Mouse (Mus musculus) C2C12 (cell line): ENCODE measurements around the gene Mif4gd.

Experiments
- CTCF ChIP-seq: IDR thresholded peaks from one replicate; pipeline ENCODE4 v1.5.1; 2011; ENCODE audit not compliant: control insufficient read depth, insufficient read depth, insufficient read length
- MAX ChIP-seq: IDR thresholded peaks from one replicate; pipeline ENCODE4 v1.6.1; 2011; ENCODE audit warnings: mild to moderate bottlenecking, control low read depth
- MYOG ChIP-seq: IDR thresholded peaks from one replicate; pipeline ENCODE4 v1.6.1; 2011; ENCODE audit not compliant: control insufficient read depth, insufficient read length; ENCODE audit errors: extremely low read depth
- USF1 ChIP-seq: IDR thresholded peaks from one replicate; pipeline ENCODE4 v1.6.1; 2011; ENCODE audit warnings: low read depth, mild to moderate bottlenecking, control low read depth, moderate library complexity

- TF ChIP-seq CTCF: no peak
- no peak for TF ChIP-seq MAX
- no peak for TF ChIP-seq USF1
- TF ChIP-seq MYOG: no peak
Observed at GRCm38 (mm10) chr11:115613138-115613945, 573 bp upstream of the Mif4gd start.
